Mouse (Mus musculus) ES-Bruce4 (cell line): ENCODE measurements around the gene Mettl25. TPM values are rescaled to one million over a fixed set of nuclear protein-coding genes. Genes with fewer than 3 reads are reported as not detected.

Experiments
- H3K27ac ChIP-seq: 2 replicates; pipeline ENCODE4 v1.5.1; 2012; ENCODE audit warnings: low read length, inconsistent platforms; ENCODE audit not compliant: insufficient read depth
- H3K27me3 ChIP-seq: 2 replicates; pipeline ENCODE4 v1.6.1; 2012; ENCODE audit warnings: mild to moderate bottlenecking, low read length, inconsistent platforms; ENCODE audit not compliant: control insufficient read depth, poor library complexity, insufficient read depth, severe bottlenecking
- H3K36me3 ChIP-seq: 2 replicates; pipeline ENCODE4 v1.6.1; 2012; ENCODE audit warnings: inconsistent platforms, mild to moderate bottlenecking, low read length, moderate library complexity; ENCODE audit not compliant: control insufficient read depth, poor library complexity, insufficient read depth, severe bottlenecking
- H3K4me1 ChIP-seq: one replicate; pipeline ENCODE4 v1.8.1; 2011; ENCODE audit warnings: low read length; ENCODE audit not compliant: control insufficient read depth, insufficient read depth
- H3K4me3 ChIP-seq: 2 replicates; pipeline ENCODE4 v1.5.1; 2011; ENCODE audit warnings: low read depth, mild to moderate bottlenecking, low read length
- H3K9ac ChIP-seq: 2 replicates; pipeline ENCODE4 v1.6.1; 2012; ENCODE audit warnings: low read depth, mild to moderate bottlenecking, inconsistent platforms; ENCODE audit not compliant: poor library complexity, severe bottlenecking
- H3K9me3 ChIP-seq: replicated peaks from 2 replicates; pipeline ENCODE4 v1.6.1; 2012; ENCODE audit warnings: mild to moderate bottlenecking, low read length, inconsistent platforms; ENCODE audit not compliant: control insufficient read depth, poor library complexity, insufficient read depth, severe bottlenecking
- CTCF ChIP-seq: IDR thresholded peaks from one replicate; pipeline ENCODE4 v1.8.1; 2011; ENCODE audit warnings: low read depth, low read length
- EP300 ChIP-seq: IDR thresholded peaks from 2 replicates; pipeline ENCODE4 v1.6.1; 2011; ENCODE audit warnings: low read depth, low read length; ENCODE audit not compliant: insufficient read depth
- POLR2A ChIP-seq: IDR thresholded peaks from one replicate; pipeline ENCODE4 v1.8.1; 2011; ENCODE audit warnings: low read length; ENCODE audit not compliant: insufficient read depth
- polyA plus RNA-seq: library from polyadenylated mRNA; stranded (reverse); fragments of >200 nt; gene quantifications from 2 replicates; pipeline ENCODE4 v1.2.4, GENCODE M21; 2011; ENCODE audit warnings: low read depth; ENCODE audit not compliant: missing spikeins, insufficient read depth, insufficient read length

Mettl25 gene
- polyA plus RNA-seq, 1 experiment = 12.9 TPM

DNA sequence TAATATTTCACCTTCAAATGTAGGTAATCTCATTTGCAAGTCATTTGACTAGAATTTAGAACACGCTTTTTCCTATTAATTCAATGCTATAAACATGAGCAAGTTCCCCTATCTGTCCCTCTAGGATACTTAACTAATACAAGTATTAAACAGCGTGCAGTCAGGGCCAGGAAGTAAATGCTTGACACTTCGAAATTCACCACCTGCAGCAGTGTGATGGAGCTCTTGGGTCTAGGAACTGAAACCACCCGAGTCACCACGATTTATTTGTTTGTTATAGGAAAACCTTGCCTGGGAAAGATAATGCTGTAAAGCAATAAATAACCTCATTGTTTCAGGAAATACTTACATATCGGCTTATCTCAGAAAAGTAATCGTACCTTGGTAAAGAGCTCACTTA lies 81.1 kb downstream of the Mettl25 start:
- no peaks in the 10 kb centered on the region for H3K9me3 ChIP-seq
- H3K4me1 ChIP-seq = no peaks in the 10 kb centered on the region
- no peak overlapping the region for H3K27ac ChIP-seq
- H3K9ac ChIP-seq = no peak overlapping the region
- no peaks in the 10 kb centered on the region for H3K36me3 ChIP-seq
- no peak overlapping the region for H3K4me3 ChIP-seq
- H3K27me3 ChIP-seq = no peaks in the 10 kb centered on the region
- TF ChIP-seq POLR2A (no peak), CTCF (no peak)

DNA sequence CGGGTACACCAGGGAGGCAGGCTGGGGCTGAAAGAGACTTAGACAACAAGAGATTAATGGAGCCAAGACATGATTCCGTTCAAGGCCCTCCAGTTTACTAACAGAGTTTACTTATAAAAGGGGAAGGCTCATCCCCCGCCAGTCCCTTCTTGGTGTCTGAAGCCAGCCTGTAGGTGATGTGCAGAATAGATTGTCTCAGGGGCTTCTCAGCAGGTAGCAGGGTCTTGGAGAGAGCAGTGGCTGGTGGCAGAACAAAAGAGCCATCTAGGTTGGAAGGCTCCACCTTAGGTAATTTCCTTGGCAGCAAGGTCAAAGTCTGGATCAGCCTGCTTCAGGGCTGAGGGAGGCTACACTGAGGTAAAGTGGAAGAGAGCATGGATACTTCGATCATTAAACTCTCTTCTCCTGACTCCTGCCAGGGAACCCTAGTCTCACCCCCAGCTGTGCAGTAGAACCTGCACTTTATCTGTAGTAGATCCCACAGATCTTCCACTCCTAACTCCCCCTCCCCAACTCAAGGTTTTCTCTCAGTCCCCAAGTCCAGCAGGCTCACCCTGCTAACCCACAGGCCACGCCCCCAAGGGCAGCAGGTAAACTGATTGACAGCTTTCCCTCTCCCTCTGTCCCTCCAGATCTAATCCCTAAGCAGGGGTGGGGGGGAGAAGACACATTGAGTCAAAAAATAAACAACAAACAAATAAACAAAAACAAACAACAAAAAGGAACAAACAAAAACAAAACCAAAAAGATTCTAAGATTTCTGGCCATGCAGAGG lies 87.2 kb downstream of the Mettl25 start:
- Histone ChIP-seq H3K27ac (no peak overlapping the region), H3K9me3 (no peaks in the 10 kb centered on the region), H3K27me3 (no peaks in the 10 kb centered on the region), H3K36me3 (no peaks in the 10 kb centered on the region), H3K4me1 (no peaks in the 10 kb centered on the region), H3K4me3 (no peak overlapping the region), H3K9ac (no peak overlapping the region)
- no peak for TF ChIP-seq CTCF
- no peak for TF ChIP-seq POLR2A
- TF ChIP-seq EP300 = no peak

- H3K4me3 ChIP-seq = no peak overlapping the region
- no peaks in the 10 kb centered on the region for H3K27me3 ChIP-seq
- TF ChIP-seq EP300 (no peak), CTCF (no peak), POLR2A (no peak)
- no peak overlapping the region for H3K27ac ChIP-seq
- no peak overlapping the region for H3K9ac ChIP-seq
- no peaks in the 10 kb centered on the region for H3K36me3 ChIP-seq
- no peaks in the 10 kb centered on the region for H3K4me1 ChIP-seq
- no peaks in the 10 kb centered on the region for H3K9me3 ChIP-seq
These were observed 95.2 kb downstream of the Mettl25 start for GRCm38 (mm10) chr10:105746019-105746418.

GRCm38 (mm10) chr10:105741736-105742135 lies 99.4 kb downstream of the Mettl25 start:
- H3K9me3 ChIP-seq = no peaks in the 10 kb centered on the region
- no peak for TF ChIP-seq CTCF
- TF ChIP-seq POLR2A = no peak
- no peak for TF ChIP-seq EP300
- H3K4me3 ChIP-seq = no peak overlapping the region
- H3K9ac ChIP-seq = no peak overlapping the region
- no peaks in the 10 kb centered on the region for H3K27me3 ChIP-seq
- H3K4me1 ChIP-seq = no peaks in the 10 kb centered on the region
- H3K27ac ChIP-seq = no peak overlapping the region
- no peaks in the 10 kb centered on the region for H3K36me3 ChIP-seq

DNA sequence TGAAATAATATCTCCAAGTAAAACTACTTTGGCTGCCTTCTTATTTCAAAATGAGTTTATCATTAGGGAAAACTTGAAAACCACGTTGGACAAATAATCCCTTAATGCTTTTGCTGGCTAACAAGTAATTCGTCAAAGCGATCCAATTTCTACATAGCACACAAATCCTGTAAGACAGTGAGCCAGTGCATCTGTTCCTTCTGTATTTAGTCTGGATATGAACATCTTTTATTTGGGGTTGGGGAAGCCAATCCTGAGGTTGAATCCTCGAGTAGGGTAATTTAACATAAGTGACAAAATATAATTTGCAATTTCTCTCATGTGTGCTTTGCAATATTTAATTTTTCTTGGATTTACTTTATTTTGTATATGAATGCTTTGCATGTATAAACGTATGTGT lies 102.2 kb downstream of the Mettl25 start:
- H3K9me3 ChIP-seq = no peaks in the 10 kb centered on the region
- H3K27ac ChIP-seq = no peak overlapping the region
- no peak overlapping the region for H3K9ac ChIP-seq
- no peaks in the 10 kb centered on the region for H3K27me3 ChIP-seq
- no peak overlapping the region for H3K4me3 ChIP-seq
- TF ChIP-seq CTCF = no peak
- H3K4me1 ChIP-seq = no peaks in the 10 kb centered on the region
- H3K36me3 ChIP-seq = no peaks in the 10 kb centered on the region

GRCm38 (mm10) chr10:105727798-105728197 lies 113.4 kb downstream of the Mettl25 start:
- Histone ChIP-seq H3K9ac (no peak overlapping the region), H3K27me3 (no peaks in the 10 kb centered on the region), H3K27ac (no peak overlapping the region), H3K36me3 (no peaks in the 10 kb centered on the region), H3K4me1 (no peaks in the 10 kb centered on the region), H3K4me3 (no peak overlapping the region), H3K9me3 (no peaks in the 10 kb centered on the region)
- TF ChIP-seq CTCF (no peak), POLR2A (no peak), EP300 (no peak)
